Mouse (Mus musculus) cerebellum, adult 2 months (tissue): ENCODE data around the gene Cldn22.

ENCODE experiments used
- CTCF ChIP-seq: fragments of 200-500 bp; IDR thresholded peaks from 2 replicates; pipeline ENCODE4 v1.5.1; 2011; ENCODE audit warnings: low read depth, mild to moderate bottlenecking, control low read depth, low read length, moderate library complexity, borderline replicate concordance; ENCODE audit not compliant: insufficient read depth
- POLR2A ChIP-seq: fragments of 200-500 bp; IDR thresholded peaks from 2 replicates; pipeline ENCODE4 v1.6.1; 2011; ENCODE audit warnings: low read length, control low read depth, borderline replicate concordance; ENCODE audit not compliant: insufficient read depth

DNA sequence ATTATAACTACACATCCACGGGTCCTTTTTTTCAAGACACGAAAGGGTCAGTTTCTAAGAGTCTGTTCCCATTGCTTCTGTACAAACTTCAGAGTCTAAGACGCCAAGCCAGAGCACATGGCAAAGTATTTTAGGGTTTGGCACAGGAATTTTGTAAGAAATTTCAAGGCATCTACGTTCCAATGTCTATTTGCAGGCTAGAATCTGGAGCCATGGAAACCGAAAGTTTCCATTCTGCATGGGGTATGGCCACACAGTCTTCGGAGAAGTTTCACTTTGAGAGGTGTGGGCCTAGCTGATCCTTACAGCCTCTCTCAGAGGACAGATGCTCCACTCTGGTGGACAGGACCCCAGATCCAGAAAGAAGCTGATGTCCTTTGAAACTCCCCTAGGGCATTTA, 40.3 kb upstream of the Cldn22 start:
- no peak for TF ChIP-seq POLR2A
- no peak for TF ChIP-seq CTCF
